Mouse (Mus musculus): Measurements from ENCODE around the gene Actr5.

DNA sequence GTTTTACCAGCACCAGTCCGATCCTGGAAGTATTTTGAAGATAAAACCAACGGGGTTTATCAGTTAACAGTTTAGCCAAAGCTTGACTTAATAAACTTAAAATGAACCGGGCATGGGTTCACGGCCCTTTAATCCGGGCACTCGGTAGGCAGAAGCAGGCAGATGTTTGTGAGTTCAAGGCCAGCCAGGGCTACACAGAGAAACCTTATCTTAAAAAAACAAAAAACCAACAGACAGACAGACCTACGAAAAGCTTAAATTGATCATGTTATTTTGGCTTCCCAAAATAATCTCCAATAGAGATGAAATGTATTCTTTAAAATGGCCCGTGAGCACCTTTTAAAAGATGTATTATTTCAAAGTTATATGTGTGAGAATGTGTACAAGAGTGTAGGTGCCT is 1.0 kb downstream of the Actr5 start:
- TF ChIP-seq GATA1 (IDR thresholded peaks at IDR 0.05; ENCODE audit: low read length) (no peak), TAL1 (IDR thresholded peaks at IDR 0.05; ENCODE audit: low read length) (no peak)

All from erythroblast, embryonic 14.5 days (primary cell).